Mouse (Mus musculus) testis, postnatal 10 days (tissue): ENCODE data around the gene Tlx3.
A peak's percentile ranks its signal among the peaks of the same experiment; 100 is the strongest.

ENCODE experiments used
- DNase-seq: peaks from one replicate; pipeline ENCODE4 v3.0.0; 2021; ENCODE audit warnings: low spot score

Tlx3 gene

DNA sequence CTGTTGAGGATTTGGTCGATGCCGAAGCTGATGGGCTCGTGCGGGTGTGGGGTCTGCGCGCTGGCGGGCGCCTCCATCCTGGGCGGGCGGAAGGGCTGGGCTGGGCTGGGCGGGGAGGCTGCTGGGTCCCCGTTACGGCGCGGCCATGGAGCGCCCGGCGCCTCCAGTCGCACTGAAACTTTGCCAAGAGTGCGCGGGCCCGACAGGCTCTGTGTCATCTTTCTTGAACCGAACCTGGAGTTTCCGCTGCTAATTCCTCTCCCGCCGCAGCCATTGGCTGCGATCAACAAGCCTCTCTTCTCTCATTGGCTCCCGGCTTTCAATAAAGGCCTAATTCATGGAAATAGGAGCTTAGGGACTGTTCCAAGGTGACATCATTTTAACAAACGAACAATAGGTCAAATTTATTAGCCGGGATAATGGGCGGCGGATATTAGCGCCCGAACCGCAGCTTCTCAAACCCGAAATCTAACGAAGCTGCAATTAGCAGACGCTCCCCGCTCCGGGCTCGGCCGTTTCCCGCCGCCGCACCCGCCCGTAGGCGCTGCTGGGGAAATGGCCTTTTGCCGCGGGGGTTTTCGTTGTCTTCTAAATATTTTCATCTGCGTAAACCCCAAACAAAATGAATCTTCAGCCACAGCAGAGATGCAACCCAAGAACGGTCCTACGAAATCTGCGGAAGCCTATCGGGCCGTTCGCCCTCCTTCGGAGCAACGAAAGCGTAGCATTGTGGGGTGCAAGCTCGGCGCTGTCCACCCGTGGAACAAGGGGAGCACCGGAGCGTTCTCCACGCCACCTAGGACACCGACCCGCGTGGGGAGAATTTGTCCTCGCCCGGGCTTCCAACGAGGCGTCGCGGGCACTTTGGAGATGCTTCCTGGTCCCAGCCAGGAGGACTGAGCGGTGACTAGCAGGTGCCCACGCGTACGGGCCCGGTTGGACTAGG, at the start of gene Tlx3:
TSS of gene Tlx3 (minus strand) at position 207 of the 946 bp plus-strand sequence.
- DNase-seq = no peak

DNA sequence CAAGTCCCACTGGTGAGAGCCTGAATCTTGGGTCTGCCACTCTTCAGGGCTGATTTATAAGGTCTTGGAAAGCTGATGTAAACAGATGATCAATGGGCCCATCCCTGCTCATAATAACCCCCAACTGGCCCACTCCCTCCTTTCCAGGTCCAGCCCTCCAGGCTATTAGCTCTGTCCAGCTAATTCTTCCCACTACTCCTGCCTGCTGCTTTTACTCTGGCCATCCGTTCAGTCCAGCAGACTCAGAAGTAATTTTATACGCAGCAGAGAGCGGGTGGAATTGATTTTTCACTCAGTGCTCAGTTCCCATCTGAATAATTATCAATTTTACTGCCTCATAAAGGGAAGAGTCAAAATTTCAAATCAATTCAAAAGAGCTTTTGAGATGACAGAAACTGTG, 36.9 kb upstream of the Tlx3 start:
- no peak for DNase-seq

DNA sequence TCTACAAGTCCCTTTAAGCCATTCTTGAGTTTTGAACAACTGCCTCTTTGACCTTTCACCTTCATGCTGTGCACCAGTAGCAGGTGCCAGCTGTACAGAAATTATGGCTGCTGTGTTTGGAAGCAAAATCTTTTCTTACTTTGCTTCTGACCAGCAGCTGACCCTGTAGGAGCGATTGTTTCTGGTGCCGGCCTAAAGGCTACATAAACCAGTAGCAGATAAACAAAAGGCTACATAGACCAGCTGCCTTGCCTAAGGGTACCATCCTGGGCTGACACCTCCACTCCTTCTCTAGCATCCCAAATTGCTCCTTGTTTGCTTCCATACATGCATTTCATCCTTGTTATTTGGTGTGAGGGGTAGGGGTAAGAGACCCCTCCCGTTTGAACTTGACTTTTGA, 30.7 kb upstream of the Tlx3 start:
- DNase-seq = no peak

DNA sequence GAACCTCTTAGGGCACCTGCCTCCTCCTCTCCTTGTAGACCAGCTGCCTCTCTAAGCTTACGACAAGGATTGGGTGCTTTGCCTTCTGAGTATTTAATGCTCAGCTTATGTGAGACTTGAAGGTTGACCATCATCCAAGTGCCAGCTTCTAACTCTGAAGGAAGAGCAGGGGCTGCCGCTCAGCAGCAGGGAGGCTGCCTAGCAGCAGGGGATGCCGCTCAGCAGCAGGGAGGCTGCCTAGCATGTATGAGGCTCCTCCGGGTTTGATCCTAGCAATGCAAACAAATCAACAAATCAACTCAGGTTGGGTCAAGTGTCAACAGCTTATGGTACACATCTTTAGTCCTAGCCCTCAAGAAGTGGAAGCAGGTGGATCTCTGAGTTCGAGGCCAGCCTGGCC, 28.7 kb upstream of the Tlx3 start:
- no peak for DNase-seq

DNA sequence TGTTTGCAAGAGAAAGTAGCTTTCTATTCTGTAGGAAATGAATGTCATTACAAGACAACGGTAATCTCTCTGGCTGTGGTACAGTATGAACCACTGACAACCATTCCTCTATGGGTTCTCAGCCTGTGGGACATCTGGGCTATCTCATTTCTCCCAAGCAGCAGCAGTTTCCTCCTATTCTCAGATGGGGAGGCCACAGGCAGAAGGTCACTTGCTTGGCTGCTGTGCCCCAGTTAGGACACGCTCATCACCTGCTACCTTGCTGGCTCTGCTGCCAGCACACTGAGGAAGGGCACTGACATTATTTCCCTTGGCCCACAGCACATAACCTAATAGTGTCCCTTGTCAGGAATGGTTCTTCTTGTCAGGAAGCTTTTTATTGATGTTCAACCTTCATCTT, 24.8 kb upstream of the Tlx3 start:
- no peak for DNase-seq

DNA sequence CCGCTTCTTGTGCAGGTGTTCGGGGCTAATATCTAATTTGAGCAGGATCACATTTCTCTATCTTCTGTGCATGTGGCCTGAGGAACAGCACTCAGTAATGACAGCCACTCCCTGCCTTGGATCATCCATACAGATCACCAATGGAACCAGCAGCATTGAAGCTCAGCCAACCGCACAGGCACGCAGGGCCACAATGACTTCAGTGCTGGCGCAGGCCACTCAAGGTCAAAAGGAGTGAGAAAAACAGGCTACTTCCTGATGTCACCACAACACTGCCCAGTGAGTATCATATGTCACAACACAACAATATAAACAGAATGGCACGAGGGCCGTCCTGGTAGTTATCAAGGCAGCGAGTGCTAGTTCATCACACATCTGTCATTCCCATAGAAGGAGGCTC, 23.1 kb upstream of the Tlx3 start:
- DNase-seq = no peak

DNA sequence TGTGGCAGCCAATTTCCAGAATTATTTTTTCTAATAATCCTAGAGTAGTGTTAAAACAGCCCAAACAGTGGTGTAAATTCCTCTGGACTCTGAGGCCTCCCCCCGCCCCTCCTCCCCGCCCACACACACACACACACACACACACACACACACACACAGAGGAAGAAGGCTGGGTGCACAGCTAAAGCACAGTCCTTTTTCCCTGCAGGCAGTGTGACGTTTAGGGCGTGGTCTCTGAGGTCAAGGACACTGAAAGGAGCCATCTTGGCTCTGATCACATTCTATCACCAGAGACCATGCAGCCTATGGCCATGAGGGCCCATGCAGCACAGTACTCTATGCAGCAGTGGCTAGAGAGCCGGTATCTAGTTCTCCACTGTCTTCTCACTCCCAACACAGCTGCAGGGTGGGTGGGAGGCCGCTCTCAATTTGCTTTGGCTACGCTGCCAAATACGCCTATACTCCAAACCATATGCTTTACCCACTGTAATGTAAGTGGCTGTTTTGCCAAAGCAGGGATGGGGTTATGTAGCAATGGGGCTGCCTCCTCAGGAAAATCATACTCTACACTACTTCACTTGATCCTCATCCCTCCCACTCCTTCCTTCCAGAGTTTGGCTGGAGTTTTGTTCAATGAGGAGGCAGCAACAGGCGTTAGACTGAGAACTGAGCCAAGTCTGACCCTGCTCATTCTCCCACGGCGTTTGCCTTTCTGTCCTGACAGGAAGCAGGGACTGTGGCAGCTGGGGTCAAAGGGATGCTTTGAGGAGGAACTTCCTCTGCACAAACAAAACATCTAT, 18.4 kb upstream of the Tlx3 start:
- no peak for DNase-seq

DNA sequence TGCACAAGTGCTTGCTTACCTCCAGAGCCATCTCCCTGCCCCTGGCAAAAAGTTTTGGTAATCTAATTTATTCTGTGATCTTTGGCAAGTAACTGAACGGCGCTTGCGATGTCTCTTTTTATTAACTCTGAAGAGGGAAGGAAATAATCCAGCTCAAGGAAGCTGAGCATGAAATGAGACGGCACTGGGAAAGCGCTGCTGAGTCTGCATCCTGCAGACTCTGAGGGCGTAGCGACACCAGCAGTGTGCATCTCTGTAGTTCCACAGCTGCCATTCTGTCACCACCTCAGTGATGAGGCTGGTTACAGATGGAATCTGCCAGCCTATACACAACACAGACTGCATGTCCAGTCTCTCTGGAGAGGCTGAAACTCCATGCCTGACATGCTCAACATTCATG, 17.4 kb upstream of the Tlx3 start:
- no peak for DNase-seq

DNA sequence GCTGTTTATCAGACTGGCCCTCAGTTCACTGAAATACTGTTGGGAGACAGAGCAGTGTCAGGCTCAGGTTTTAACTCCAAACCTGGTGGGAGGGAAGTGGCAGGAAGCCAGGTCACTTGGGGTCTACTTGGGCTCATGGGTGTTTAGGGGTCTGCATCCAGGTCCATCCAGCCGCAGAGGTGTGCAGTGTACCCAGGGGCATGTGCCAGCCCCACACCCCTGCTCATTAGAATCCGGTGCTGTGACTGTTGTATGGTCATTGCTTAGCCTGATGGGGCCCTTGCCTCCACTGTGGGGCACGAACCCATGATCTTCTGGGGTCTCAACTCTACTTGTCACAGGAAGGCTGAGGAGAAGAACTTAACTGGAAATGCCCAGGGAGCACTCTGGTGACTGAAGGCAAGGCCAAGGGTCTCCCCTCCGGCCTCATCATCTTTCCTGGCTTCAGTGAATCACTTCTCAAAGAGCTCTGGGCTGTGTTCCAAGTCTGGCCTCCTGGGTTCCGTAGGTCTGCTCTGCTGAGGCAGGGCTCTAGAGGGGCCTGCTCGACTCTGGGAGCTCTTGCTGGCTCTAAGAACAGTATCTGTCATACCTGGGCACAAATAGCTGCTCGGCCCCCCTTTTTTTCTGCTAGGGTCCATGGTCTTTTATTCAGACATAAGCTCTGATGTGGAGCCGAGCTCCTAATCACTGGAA, 14.1 kb upstream of the Tlx3 start:
- no peak for DNase-seq

DNA sequence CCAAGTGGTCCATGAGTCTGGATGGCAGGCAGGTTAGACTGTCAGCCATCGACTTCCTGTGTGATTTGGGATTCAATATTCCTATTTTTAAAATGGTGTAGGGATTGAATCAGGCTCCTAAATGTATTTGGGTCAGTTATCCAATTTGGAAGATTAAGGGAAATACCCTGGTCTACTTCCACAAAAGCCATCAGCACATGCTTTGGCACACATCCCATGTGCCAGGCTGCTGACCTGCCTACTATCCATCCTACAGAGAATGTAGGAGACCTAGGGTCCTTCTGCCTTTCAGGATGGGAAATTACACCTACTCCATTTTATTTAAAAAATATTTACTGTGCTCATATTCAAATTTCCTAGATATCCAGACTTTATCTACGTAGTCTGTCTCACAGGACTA, 4.0 kb upstream of the Tlx3 start:
- DNase-seq = no peak

DNA sequence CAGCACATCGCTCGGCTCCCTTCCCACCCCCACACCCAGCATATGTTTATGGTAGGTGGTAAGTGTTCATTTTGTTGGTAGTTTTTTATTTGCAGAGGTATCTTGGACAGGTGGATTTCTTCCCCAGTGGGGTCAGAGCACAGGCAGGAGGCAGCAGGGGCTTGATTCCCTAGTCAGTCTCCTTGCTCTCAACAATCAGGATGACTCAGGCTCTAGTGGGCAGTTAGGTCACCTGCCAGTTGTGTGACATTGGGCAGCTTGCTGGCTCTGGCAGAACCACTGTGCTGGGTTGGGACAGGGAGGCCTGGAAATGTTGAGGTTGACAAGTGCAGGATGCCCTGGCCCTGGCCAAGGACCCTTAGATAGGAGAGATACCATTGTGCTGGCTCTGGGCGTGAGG, 1.6 kb upstream of the Tlx3 start:
- DNase-seq = no peak

DNA sequence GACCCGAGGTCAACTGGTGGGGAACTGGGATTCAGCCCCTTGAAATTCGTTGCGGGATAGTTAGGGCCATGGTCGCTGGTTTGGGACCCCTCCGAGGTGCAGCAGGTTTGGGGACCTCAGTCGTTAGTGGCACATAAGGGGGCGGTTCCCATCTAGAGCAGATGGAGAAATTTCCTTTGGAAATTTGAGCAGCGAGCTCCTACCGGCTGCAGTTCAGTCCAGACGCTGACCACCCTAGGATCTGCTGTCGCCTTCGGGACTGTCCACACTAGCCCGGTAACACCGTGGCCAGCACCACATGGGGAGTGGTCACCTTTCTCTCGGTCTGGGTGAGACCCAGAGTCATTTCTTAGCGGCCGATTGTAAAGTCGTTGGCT, 928 bp upstream of the Tlx3 start:
- DNase-seq = no peak

DNA sequence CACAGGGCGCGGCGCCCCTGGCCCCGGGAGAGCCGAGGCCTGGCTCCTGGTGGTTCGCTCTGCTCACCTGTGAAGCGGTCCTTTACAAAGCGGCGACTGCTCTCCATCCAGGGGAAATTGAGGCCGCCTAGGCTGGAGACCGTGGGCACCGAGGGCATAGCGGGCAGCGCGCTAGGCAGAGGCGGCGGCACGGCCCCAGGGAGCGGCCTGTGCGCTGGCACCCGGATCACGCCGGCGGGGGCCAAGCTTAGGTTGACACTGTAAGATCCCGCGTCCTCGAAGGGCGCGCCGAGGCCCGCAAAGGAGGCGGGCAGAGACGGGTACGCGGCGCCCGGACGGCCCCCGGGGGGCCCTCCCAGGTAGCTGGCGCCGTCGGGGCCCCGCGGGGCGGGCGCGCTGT, 417 bp downstream of the Tlx3 start:
- DNase-seq = no peak

DNA sequence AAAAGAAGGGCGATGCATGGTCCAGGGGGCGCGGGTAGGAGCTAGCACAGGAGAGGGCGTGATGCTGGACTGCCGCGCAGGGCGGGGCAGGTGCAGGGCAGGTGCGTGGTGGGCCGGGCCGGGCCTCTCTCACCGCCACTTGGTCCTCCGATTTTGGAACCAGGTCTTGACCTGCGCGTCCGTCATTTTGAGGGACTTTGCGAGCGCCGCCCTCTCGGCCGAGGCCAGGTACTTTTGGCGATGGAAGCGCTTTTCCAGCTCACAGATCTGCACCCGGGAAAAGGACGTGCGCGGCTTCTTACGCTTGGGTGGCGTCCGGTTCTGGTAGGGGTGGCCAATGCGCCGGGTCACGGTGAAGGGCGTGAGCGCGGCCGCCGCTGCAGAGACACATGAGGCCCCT, 1.1 kb downstream of the Tlx3 start:
- no peak for DNase-seq

DNA sequence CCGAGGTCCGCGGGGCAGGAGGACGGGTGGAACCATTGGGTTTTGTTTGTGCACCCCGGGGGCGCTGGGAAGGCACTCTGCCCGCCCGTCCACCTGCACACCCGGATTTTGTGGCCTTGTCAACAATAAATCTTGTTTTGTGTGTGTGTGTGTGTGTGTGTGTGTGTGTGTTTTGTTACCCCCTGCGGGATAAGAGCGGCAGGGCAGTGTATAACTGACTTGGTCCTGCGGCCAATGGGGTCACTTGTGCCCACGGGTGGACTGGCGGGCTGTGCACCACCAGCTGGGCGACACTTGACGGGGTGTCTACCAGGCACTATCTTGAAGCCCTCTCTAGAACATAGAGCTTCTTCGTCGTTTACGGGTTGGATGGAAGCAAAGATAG, 1.8 kb downstream of the Tlx3 start:
- no peak for DNase-seq

DNA sequence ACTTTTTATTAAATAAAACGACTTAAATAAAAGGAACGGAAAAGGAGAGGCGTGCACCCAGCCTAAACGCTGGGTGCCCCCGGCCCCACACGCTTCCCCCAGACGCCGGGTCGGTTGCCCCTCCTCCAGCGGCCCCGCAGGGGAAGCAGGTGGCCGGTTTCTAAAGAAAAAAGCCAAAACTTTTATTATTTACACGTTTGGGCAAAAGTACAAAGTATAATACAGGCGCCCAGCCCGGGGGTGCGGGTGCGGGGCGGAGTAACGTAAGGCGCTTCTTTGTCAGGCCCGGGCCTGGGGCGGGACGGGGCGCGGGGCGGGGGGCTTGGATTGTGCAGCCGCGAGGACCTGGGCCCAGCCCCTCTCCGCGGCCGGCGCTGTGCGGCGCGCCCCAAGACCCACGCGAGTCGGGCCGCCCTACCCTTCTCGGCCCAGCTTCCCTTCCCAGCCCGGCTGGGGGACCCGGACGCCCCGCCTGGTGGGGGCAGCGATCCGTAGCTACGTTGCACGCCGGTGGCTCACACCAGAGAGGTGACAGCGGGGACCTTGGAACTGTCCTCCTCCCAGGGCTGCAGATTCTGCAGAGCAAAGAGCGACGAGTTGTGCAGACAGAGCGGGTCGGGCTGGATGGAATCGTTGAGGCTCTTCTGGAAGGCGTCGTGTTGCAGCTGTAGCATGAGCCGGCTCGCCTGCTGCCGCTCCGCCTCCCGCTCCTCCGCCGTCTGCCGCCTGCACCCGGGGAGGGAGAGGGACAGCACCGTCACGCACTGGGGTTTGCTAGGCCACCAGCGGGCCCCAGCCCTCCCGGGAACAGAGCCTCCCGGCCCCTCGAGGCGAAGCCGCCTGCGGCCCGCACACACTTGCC, 2.4 kb downstream of the Tlx3 start:
- DNase-seq = no peak

DNA sequence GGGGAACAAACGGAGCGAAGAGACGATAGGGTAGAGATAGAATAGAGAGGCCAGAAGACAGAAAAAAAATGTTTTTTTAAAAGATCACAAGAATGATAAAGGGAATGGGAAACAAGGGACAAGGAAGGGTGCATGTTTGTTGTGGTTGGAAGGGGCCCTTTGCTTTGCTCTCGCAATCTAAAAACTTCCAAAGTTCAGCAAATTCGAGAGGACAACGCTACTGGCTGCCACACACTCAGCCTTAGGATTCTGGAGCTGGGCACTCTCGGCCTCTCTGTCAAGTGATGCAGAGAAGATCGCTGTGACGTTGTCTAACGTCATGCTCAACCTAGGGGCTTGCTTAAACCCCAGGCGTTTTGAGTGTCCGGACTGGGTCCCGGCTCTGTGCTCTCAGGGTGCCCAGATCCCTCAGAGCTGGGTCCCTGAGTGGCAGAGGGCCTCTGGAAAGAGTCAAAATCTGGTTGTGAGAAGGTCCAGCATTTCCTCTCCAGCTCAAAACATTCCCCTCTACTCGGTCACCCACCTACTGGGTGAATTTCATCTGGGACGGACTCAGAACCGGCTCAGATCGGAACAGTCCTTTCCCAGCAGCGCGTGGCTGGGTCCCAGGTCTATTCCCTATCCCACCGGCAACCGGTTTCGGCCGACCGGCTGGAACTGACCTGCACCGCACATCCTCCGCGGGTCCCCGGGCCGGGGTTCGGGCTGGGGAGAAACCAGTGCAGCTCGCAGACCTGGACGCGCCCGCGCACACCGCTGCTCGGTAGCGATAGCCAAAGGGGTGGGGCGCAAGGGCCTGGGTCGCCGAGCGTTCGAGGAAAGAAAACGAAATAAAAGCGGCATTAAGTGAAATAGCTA, 3.3 kb downstream of the Tlx3 start:
- peak; percentile 52 for DNase-seq

DNA sequence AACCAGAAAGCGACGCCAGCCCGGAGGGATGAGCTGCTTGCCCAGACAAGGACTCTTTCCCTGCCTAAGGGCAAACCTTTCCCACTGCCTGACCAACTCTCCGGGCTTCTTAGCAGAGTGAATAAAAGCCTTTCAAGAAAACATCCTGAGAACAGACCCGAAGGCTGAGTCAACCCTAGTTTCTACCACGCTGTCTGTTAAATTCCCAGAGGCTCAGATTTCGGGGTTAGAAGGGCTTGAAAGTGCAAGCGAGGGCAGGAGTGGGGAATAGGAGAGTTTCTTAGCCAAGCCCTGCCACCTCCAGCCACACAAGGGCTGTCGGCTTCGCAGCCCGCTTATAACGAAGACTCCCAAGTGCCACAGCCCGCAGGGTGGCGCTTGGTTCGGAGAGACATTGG, 4.3 kb downstream of the Tlx3 start:
- DNase-seq = no peak

DNA sequence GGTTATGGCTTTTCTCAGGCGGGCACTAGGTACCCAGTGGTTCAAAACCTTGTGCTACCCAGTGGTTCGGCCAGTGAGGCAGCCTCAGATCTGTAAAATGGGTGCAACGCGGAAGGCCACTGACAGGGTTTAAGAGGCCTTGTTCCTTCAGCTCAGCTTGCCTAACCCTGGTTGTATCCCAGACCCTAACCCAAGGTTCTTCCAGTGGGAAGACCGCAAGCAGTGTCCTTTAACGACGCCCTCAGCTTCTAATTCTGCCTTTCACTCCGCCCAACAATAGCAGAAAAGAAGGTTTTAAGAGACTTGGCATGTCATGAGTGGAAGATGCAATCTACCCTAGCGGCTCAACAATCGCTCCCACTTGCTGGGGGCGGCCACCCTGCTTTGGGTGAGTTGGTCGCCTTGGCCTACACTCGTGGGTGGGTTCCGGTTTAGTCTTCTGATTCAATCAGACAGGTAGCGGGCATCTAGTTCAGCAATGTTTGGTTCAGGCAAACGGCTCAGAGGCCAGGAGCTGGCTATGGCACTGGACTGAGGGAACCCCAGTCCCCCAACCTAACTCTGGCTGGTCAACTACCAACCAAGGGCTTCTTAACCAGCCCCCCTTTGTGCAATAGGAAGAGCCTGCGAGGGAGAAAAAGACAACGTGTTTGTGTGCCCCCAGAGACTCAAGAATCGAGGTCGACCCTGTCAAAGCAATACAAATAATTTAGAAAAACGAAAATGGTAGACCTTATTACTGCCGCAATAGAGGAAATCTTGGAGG, 4.9 kb downstream of the Tlx3 start:
- no peak for DNase-seq

DNA sequence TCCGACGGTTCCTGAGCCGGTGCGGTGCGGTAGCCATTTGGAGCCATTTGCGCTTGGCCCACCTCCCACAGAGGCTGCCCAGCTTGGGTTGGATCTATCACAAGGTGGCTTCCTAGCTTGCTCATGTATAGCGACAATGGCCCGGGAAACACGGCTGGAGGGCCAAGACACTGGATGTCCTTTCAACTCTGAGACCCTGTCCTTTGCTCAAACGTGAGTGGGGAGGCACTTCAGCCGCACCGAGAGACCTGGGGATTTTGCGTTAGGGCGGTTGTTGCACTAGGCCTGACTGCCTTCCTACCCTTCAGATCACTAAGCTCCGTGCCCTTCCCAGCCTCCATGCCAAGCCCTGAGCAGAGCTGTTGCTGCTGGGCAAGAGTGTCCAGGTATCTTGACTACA, 5.7 kb downstream of the Tlx3 start:
- no peak for DNase-seq
